Comparison of ENCODE assay signal across 14 mouse cellular contexts in genomic region chr10:69335611-69336010, GRCm38 (mm10). TPM values are rescaled to one million over a fixed set of nuclear protein-coding genes. Genes with fewer than 3 reads are reported as not detected.
DNase-seq lines count a peak whose midpoint lies in the region; ATAC-seq lines count a peak whose summit lies in the region.
"Had no signal": no experiment of that assay in that cellular context is flagged by ENCODE, and none has a peak within 500 bp of the region (broad histone marks: within the 10 kb centered on the region; RNA-seq: fewer than 3 reads in every experiment).

No protein-coding gene starts in this region.

- no peaks in the 10 kb centered on the region for H3K27me3 ChIP-seq in forebrain, embryonic 15.5 days
- no peaks in the 10 kb centered on the region for H3K27me3 ChIP-seq in forebrain, embryonic 10.5 days (ENCODE audit: poor library complexity, severe bottlenecking)
- H3K27me3 ChIP-seq in lung, embryonic 16.5 days (ENCODE audit: control insufficient read depth, insufficient read depth, low read depth, low read length) = no peaks in the 10 kb centered on the region
- no peaks in the 10 kb centered on the region for H3K27me3 ChIP-seq in intestine, embryonic 14.5 days (replicated peaks; ENCODE audit: control insufficient read depth, insufficient read depth, low read length)
- no peaks in the 10 kb centered on the region for H3K27me3 ChIP-seq in stomach, embryonic 15.5 days (replicated peaks)
- H3K27me3 ChIP-seq: Patski had no signal

- H3K9me3 ChIP-seq in forebrain, embryonic 15.5 days = no peaks in the 10 kb centered on the region
- no peaks in the 10 kb centered on the region for H3K9me3 ChIP-seq in forebrain, embryonic 10.5 days
- H3K9me3 ChIP-seq in lung, embryonic 16.5 days (ENCODE audit: control insufficient read depth, low read length) = no peaks in the 10 kb centered on the region
- no peaks in the 10 kb centered on the region for H3K9me3 ChIP-seq in intestine, embryonic 14.5 days (ENCODE audit: control insufficient read depth, low read length)
- no peaks in the 10 kb centered on the region for H3K9me3 ChIP-seq in stomach, embryonic 15.5 days

- H3K9ac ChIP-seq in forebrain, embryonic 15.5 days (replicated peaks) = no peak overlapping the region
- H3K9ac ChIP-seq in lung, embryonic 16.5 days (ENCODE audit: low read length) = no peak overlapping the region
- no peak overlapping the region for H3K9ac ChIP-seq in intestine, embryonic 14.5 days (ENCODE audit: low read length)
- no peak overlapping the region for H3K9ac ChIP-seq in stomach, embryonic 15.5 days

- H3K27ac ChIP-seq in forebrain, embryonic 15.5 days (replicated peaks) = peak overlapping the region; percentile 73
- H3K27ac ChIP-seq in forebrain, embryonic 10.5 days = no peak overlapping the region
- H3K27ac ChIP-seq in lung, embryonic 16.5 days (ENCODE audit: low read length) = peak overlapping the region; percentile 86
- H3K27ac ChIP-seq in intestine, embryonic 14.5 days (ENCODE audit: low read depth) = peak overlapping the region; percentile 58
- H3K27ac ChIP-seq in stomach, embryonic 15.5 days = peak overlapping the region; percentile 52; the same call in 1 of the 2 replicates

- no peak for DNase-seq in forebrain, embryonic 10.5 days (ENCODE audit: extremely low spot score, low spot score)
- no peak for DNase-seq in lung, postnatal 14 days
- no peak for DNase-seq in intestine, embryonic 14.5 days (ENCODE audit: low spot score)
- DNase-seq in left cerebral cortex, postnatal 25 days (ENCODE audit: low spot score in 2 of 2) = no peak
- DNase-seq in right cerebral cortex, postnatal 25 days = no peak
- DNase-seq: adrenal gland, postnatal 25 days; cerebellum, adult 11 months; embryo, embryonic 11 days; heart, postnatal 4 days; kidney, postnatal 36 days had no signal

- H3K4me3 ChIP-seq in forebrain, embryonic 15.5 days = no peak overlapping the region
- H3K4me3 ChIP-seq in forebrain, embryonic 10.5 days = no peak overlapping the region
- H3K4me3 ChIP-seq in lung, embryonic 16.5 days (ENCODE audit: low read length) = no peak overlapping the region
- H3K4me3 ChIP-seq in intestine, embryonic 14.5 days (ENCODE audit: low read depth, low read length) = no peak overlapping the region
- H3K4me3 ChIP-seq in stomach, embryonic 15.5 days (replicated peaks) = no peak overlapping the region

- ATAC-seq in forebrain, embryonic 15.5 days (replicated peaks) = 0 out of 2 replicates have a peak, but pooled peaks have one; percentile 23
- no peak for ATAC-seq in lung, embryonic 16.5 days (ENCODE audit: low read depth)
- no peak for ATAC-seq in intestine, embryonic 14.5 days (replicated peaks; ENCODE audit: low FRiP score, low TSS enrichment, low read depth)
- no peak for ATAC-seq in stomach, embryonic 15.5 days (ENCODE audit: insufficient read depth, low FRiP score, low read depth)
- ATAC-seq: Patski had no signal

- H3K4me1 ChIP-seq in forebrain, embryonic 15.5 days = peaks cover 19% of the 10 kb centered on the region
- H3K4me1 ChIP-seq in forebrain, embryonic 10.5 days = peaks cover 12% of the 10 kb centered on the region
- peaks cover 11% of the 10 kb centered on the region for H3K4me1 ChIP-seq in lung, embryonic 16.5 days (replicated peaks; ENCODE audit: control insufficient read depth, insufficient read depth, low read length)
- no peaks in the 10 kb centered on the region; the same call in 1 of the 2 replicates for H3K4me1 ChIP-seq in intestine, embryonic 14.5 days (replicated peaks; ENCODE audit: control insufficient read depth, insufficient read depth, low read length)
- no peaks in the 10 kb centered on the region for H3K4me1 ChIP-seq in stomach, embryonic 15.5 days

- whole genome bisulfite sequencing in forebrain, embryonic 15.5 days = 81% methylated on average over 4 of the region's 4 CpGs
- 85% methylated on average over 4 of the region's 4 CpGs for WGBS in forebrain, embryonic 10.5 days
- WGBS in lung, embryonic 16.5 days = 69% methylated on average over 4 of the region's 4 CpGs
- WGBS in intestine, embryonic 14.5 days = 78% methylated on average over 4 of the region's 4 CpGs
- WGBS in stomach, embryonic 15.5 days = 76% methylated on average over 4 of the region's 4 CpGs

- intact Hi-C loops in left cerebral cortex, postnatal 25 days (cut with DNase I) = no loop called here

- no peak overlapping the region for H3K4me2 ChIP-seq in forebrain, embryonic 15.5 days (replicated peaks)
- H3K4me2 ChIP-seq in lung, embryonic 16.5 days (ENCODE audit: low read depth, low read length) = no peak overlapping the region
- no peak overlapping the region for H3K4me2 ChIP-seq in intestine, embryonic 14.5 days (ENCODE audit: low read length)
- H3K4me2 ChIP-seq in stomach, embryonic 15.5 days = no peak overlapping the region

- H3K36me3 ChIP-seq in forebrain, embryonic 15.5 days = no peaks in the 10 kb centered on the region
- H3K36me3 ChIP-seq in forebrain, embryonic 10.5 days (replicated peaks) = peaks cover 78% of the 10 kb centered on the region
- H3K36me3 ChIP-seq in lung, embryonic 16.5 days (ENCODE audit: control insufficient read depth, insufficient read depth, low read length) = peaks cover 44% of the 10 kb centered on the region
- H3K36me3 ChIP-seq in intestine, embryonic 14.5 days (ENCODE audit: control insufficient read depth, insufficient read depth, low read length) = peaks cover 68% of the 10 kb centered on the region
- peaks cover 35% of the 10 kb centered on the region for H3K36me3 ChIP-seq in stomach, embryonic 15.5 days

RNA-seq across cellular contexts. Expression of gene Cdk1, which starts 17.1 kb away (rescaled TPM):
- polyA plus RNA-seq in forebrain, embryonic 15.5 days (2015; fragmentation: Nextera tagmentation; extraction: Ambion mirVana) = 179 and 208 TPM in 2 replicates
- 542 and 548 TPM in 2 replicates for polyA plus RNA-seq in forebrain, embryonic 10.5 days (2016; fragmentation: Nextera tagmentation; extraction: Ambion mirVana)
- polyA plus RNA-seq in lung, embryonic 16.5 days (2015; fragmentation: Nextera tagmentation; extraction: Ambion mirVana) = 561 and 586 TPM in 2 replicates
- 489 and 512 TPM in 2 replicates for polyA plus RNA-seq in intestine, embryonic 14.5 days (2014; fragmentation: Nextera tagmentation; extraction: Ambion mirVana)
- 411 and 449 TPM in 2 replicates for polyA plus RNA-seq in stomach, embryonic 15.5 days (2015; fragmentation: Nextera tagmentation; extraction: Ambion mirVana)
- total RNA-seq in left cerebral cortex, postnatal 25 days (2021) = under 1 TPM; 0.73 to 0.87 TPM
